Mouse (Mus musculus) liver, embryonic 14 days (tissue): ENCODE data around the gene Olfr691. TPM values are rescaled to one million over a fixed set of nuclear protein-coding genes. Genes with fewer than 3 reads are reported as not detected.

Experiments
- polyA plus RNA-seq: library from polyadenylated mRNA; depleted of rRNA; stranded (reverse); fragments of >200 nt; gene quantifications from 2 replicates; pipeline ENCODE4 v1.2.3, GENCODE M21; 2012; rRNA removed

The Olfr691 gene
- not detected in 2 replicates for polyA plus RNA-seq

GRCm38 (mm10) chr7:105342170-105342569, at the start of gene Olfr691:
Olfr691 (minus strand) TSS chr7:105342270.

GRCm38 (mm10) chr7:105374866-105375265, 32.8 kb upstream of the Olfr691 start, which contains the start of gene Gm5901:
Gm5901 (plus strand) TSS chr7:105375038.

GRCm38 (mm10) chr7:105367930-105368329, 25.9 kb upstream of the Olfr691 start, which contains the start of gene Olfr692:
Olfr692 (plus strand) TSS chr7:105368230.

GRCm38 (mm10) chr7:105334004-105334403, 8.1 kb downstream of the Olfr691 start, which contains the start of gene Olfr690:
Olfr690 (minus strand) TSS chr7:105334104.

GRCm38 (mm10) chr7:105310865-105311264, 31.2 kb downstream of the Olfr691 start, which contains the start of gene Olfr689:
Olfr689 (plus strand) TSS chr7:105311165.

GRCm38 (mm10) chr7:105287795-105288194, 54.3 kb downstream of the Olfr691 start, which contains the start of gene Olfr688:
Olfr688 (plus strand) TSS chr7:105288095.

Other genes with a start within 250 kb of the Olfr691 start
- gene Olfr680-ps1, start 249.5 kb downstream of the Olfr691 start, polyA plus RNA-seq: not detected in 2 replicates
- gene Olfr681, start 225.4 kb downstream of the Olfr691 start, polyA plus RNA-seq: not detected in 2 replicates
- gene Olfr683, start 195.3 kb downstream of the Olfr691 start, polyA plus RNA-seq: not detected in 2 replicates
- gene Olfr684, start 178.6 kb downstream of the Olfr691 start, polyA plus RNA-seq: not detected in 2 replicates
- not detected in 2 replicates for gene Olfr685, start 156.3 kb downstream of the Olfr691 start, polyA plus RNA-seq
- gene Olfr686, start 134.8 kb downstream of the Olfr691 start, polyA plus RNA-seq: not detected in 2 replicates
- not detected in 2 replicates for gene Olfr688, start 54.2 kb downstream of the Olfr691 start, polyA plus RNA-seq
- gene Olfr689, start 31.1 kb downstream of the Olfr691 start, polyA plus RNA-seq: not detected in 2 replicates
- not detected in 2 replicates for gene Olfr690, start 8.2 kb downstream of the Olfr691 start, polyA plus RNA-seq
- not detected in 2 replicates for gene Olfr692, start 26.0 kb upstream of the Olfr691 start, polyA plus RNA-seq
- gene Gm5901, start 32.8 kb upstream of the Olfr691 start, polyA plus RNA-seq: not detected in 2 replicates
- 7.3 and 9.1 TPM in 2 replicates for gene Fam160a2, start 57.8 kb upstream of the Olfr691 start, polyA plus RNA-seq
- gene Cnga4, start 62.3 kb upstream of the Olfr691 start, polyA plus RNA-seq: 0.01 and 0.05 TPM in 2 replicates
- gene Cckbr, start 83.5 kb upstream of the Olfr691 start, polyA plus RNA-seq: not detected in 2 replicates
- gene Cavin3, start 140.0 kb upstream of the Olfr691 start, polyA plus RNA-seq: 2.6 TPM in 2 replicates
- gene Smpd1, start 212.1 kb upstream of the Olfr691 start, polyA plus RNA-seq: 8.7 and 10.2 TPM in 2 replicates
- 1.7 TPM in 2 replicates for gene Apbb1, start 239.4 kb upstream of the Olfr691 start, polyA plus RNA-seq